Mouse (Mus musculus) neural tube, embryonic 15.5 days (tissue): ENCODE measurements around the gene Tmem132e. TPM values are rescaled to one million over a fixed set of nuclear protein-coding genes. Genes with fewer than 3 reads are reported as not detected.

Source experiments
- ATAC-seq: fragments of 200-750 bp; cut with Nextera tagmentation; 2 replicates; pipeline ENCODE4 v1.8.0; 2017; ENCODE audit warnings: mild to moderate bottlenecking, moderate TSS enrichment, moderate library complexity; ENCODE audit not compliant: low FRiP score
- H3K27ac ChIP-seq: fragments of 300-500 bp; sonication (generic); replicated peaks from 2 replicates; pipeline ENCODE4 v1.5.1; 2015; ENCODE audit warnings: mild to moderate bottlenecking, inconsistent platforms
- H3K27me3 ChIP-seq: fragments of 300-500 bp; sonication (generic); replicated peaks from 2 replicates; pipeline ENCODE4 v1.6.1; 2015; ENCODE audit warnings: inconsistent platforms
- H3K36me3 ChIP-seq: fragments of 300-500 bp; sonication (generic); 2 replicates; pipeline ENCODE4 v1.6.1; 2015; ENCODE audit warnings: inconsistent platforms
- H3K4me1 ChIP-seq: fragments of 300-500 bp; sonication (generic); 2 replicates; pipeline ENCODE4 v1.6.1; 2015; ENCODE audit warnings: inconsistent platforms
- H3K4me2 ChIP-seq: fragments of 300-500 bp; sonication (generic); 2 replicates; pipeline ENCODE4 v1.6.1; 2015; ENCODE audit warnings: inconsistent platforms, mild to moderate bottlenecking, moderate library complexity
- H3K4me3 ChIP-seq: fragments of 300-500 bp; sonication (generic); replicated peaks from 2 replicates; pipeline ENCODE4 v1.5.1; 2015; ENCODE audit warnings: mild to moderate bottlenecking, inconsistent platforms
- H3K9ac ChIP-seq: fragments of 300-500 bp; sonication (generic); replicated peaks from 2 replicates; pipeline ENCODE4 v1.6.1; 2015; ENCODE audit warnings: mild to moderate bottlenecking, inconsistent platforms
- H3K9me3 ChIP-seq: fragments of 300-500 bp; sonication (generic); replicated peaks from 2 replicates; pipeline ENCODE4 v1.6.1; 2016; ENCODE audit warnings: inconsistent platforms
- WGBS: fragments of 180-500 bp; shearing (Covaris S2); methylation state at CpG from one replicate; pipeline ENCODE4 v1.1.7; 2015; ENCODE audit warnings: mixed read lengths; 5-methylcytosine and 5-hydroxymethylcytosine counted together
- polyA plus RNA-seq: library from polyadenylated mRNA; unstranded; fragments of >200 nt; fragmentation: Nextera tagmentation; extraction: Ambion mirVana; gene quantifications from 2 replicates; pipeline ENCODE4 v1.2.1, GENCODE M21; 2015

The Tmem132e gene
- polyA plus RNA-seq, 1 experiment from 2014 or later, result 5.7 TPM

- Histone ChIP-seq H3K36me3 (no peaks in the 10 kb centered on the region), H3K27ac (no peak overlapping the region), H3K4me1 (peaks cover 7% of the 10 kb centered on the region), H3K4me2 (no peak overlapping the region), H3K9ac (no peak overlapping the region), H3K4me3 (no peak overlapping the region), H3K9me3 (no peaks in the 10 kb centered on the region), H3K27me3 (no peaks in the 10 kb centered on the region)
- 78% methylated on average over 3 of the region's 3 CpGs for WGBS
- ATAC-seq, result no peak
These were observed 92.2 kb downstream of the Tmem132e start for GRCm38 (mm10) chr11:82480941-82481340.

- Histone ChIP-seq H3K4me1 (peaks cover 11% of the 10 kb centered on the region), H3K27me3 (no peaks in the 10 kb centered on the region), H3K9ac (no peak overlapping the region), H3K4me3 (no peak overlapping the region), H3K9me3 (no peaks in the 10 kb centered on the region), H3K4me2 (no peak overlapping the region), H3K27ac (no peak overlapping the region), H3K36me3 (no peaks in the 10 kb centered on the region)
- peak; percentile 55; the same call in 1 of the 2 replicates for ATAC-seq
- 16% methylated on average over 8 of the region's 8 CpGs for WGBS
These were observed 98.8 kb downstream of the Tmem132e start for GRCm38 (mm10) chr11:82487359-82488086.

- no peaks in the 10 kb centered on the region for H3K9me3 ChIP-seq
- no peaks in the 10 kb centered on the region for H3K36me3 ChIP-seq
- H3K4me2 ChIP-seq, result no peak overlapping the region
- H3K4me3 ChIP-seq, result no peak overlapping the region
- H3K4me1 ChIP-seq, result peaks cover 11% of the 10 kb centered on the region
- ATAC-seq, result no peak
- H3K27me3 ChIP-seq, result no peaks in the 10 kb centered on the region
- H3K27ac ChIP-seq, result no peak overlapping the region
- WGBS, result 93% methylated on average over 3 of the region's 3 CpGs
- H3K9ac ChIP-seq, result no peak overlapping the region
These were observed 102.2 kb downstream of the Tmem132e start for GRCm38 (mm10) chr11:82490896-82491295.

Other genes with a start within 250 kb of the Tmem132e start
- 0.92 and 1.1 TPM in 2 replicates for gene Ccl1, start 83.2 kb upstream of the Tmem132e start, polyA plus RNA-seq